Mouse (Mus musculus) heart, embryonic 13.5 days (tissue): ENCODE results near the gene Heca. TPM values are rescaled to one million over a fixed set of nuclear protein-coding genes. Genes with fewer than 3 reads are reported as not detected.

Experiments used
- ATAC-seq: fragments of 200-750 bp; cut with Nextera tagmentation; 2 replicates; pipeline ENCODE4 v1.8.0; 2017; ENCODE audit warnings: moderate TSS enrichment; ENCODE audit not compliant: insufficient number of reproducible peaks, low FRiP score, low TSS enrichment; ENCODE audit errors: extremely low read depth
- H3K27ac ChIP-seq: fragments of 300-500 bp; sonication (generic); replicated peaks from 2 replicates; pipeline ENCODE4 v1.5.1; 2015; ENCODE audit warnings: moderate library complexity, mild to moderate bottlenecking, inconsistent platforms
- H3K27me3 ChIP-seq: fragments of 300-500 bp; sonication (generic); replicated peaks from 2 replicates; pipeline ENCODE4 v1.6.1; 2015; ENCODE audit warnings: mild to moderate bottlenecking, inconsistent platforms
- H3K36me3 ChIP-seq: fragments of 300-500 bp; sonication (generic); 2 replicates; pipeline ENCODE4 v1.6.1; 2015; ENCODE audit warnings: mild to moderate bottlenecking, inconsistent platforms
- H3K4me1 ChIP-seq: fragments of 300-500 bp; sonication (generic); 2 replicates; pipeline ENCODE4 v1.6.1; 2015; ENCODE audit warnings: inconsistent platforms
- H3K4me2 ChIP-seq: fragments of 300-500 bp; sonication (generic); 2 replicates; pipeline ENCODE4 v1.6.1; 2015; ENCODE audit warnings: inconsistent platforms, mild to moderate bottlenecking, moderate library complexity
- H3K4me3 ChIP-seq: fragments of 300-500 bp; sonication (generic); 2 replicates; pipeline ENCODE4 v1.5.1; 2015; ENCODE audit warnings: moderate library complexity, mild to moderate bottlenecking, inconsistent platforms
- H3K9ac ChIP-seq: fragments of 300-500 bp; sonication (generic); 2 replicates; pipeline ENCODE4 v1.6.1; 2015; ENCODE audit warnings: inconsistent platforms, mild to moderate bottlenecking, moderate library complexity
- H3K9me3 ChIP-seq: fragments of 300-500 bp; sonication (generic); 2 replicates; pipeline ENCODE4 v1.6.1; 2016; ENCODE audit warnings: inconsistent platforms
- WGBS: fragments of 180-500 bp; shearing (Covaris S2); methylation state at CpG from one replicate; pipeline ENCODE4 v1.1.7; 2015; ENCODE audit warnings: mixed read lengths; 5-methylcytosine and 5-hydroxymethylcytosine counted together
- polyA plus RNA-seq: library from polyadenylated mRNA; unstranded; fragments of >200 nt; fragmentation: Nextera tagmentation; extraction: Ambion mirVana; gene quantifications from 2 replicates; pipeline ENCODE4 v1.2.1, GENCODE M21; 2015

Heca gene
- polyA plus RNA-seq, 1 experiment from 2014 or later: 3.5 TPM

DNA sequence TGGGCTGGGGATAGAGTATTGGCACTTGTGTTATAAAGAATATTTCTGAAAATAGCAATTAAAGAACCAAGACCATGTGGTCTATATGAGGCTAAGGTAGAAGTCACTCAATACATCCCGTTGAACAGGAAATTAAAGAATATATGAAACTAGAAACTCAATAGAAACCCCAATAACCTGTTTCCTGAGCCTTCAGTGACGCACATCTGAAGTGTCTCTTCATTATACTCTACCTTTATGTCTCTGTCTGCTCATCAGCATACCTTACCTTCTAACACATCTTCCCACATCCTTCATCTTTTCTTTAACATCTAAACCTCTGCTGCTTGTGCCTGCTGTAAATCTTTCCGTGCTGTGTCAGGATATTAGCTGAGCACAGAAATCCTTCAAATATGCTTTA lies 67.8 kb downstream of the Heca start:
- no peaks in the 10 kb centered on the region for H3K27me3 ChIP-seq
- WGBS: 84% methylated on average over 3 of the region's 3 CpGs
- no peak overlapping the region for H3K9ac ChIP-seq
- peaks cover 4% of the 10 kb centered on the region; the same call in 1 of the 2 replicates for H3K4me1 ChIP-seq
- no peaks in the 10 kb centered on the region for H3K36me3 ChIP-seq
- H3K9me3 ChIP-seq: no peaks in the 10 kb centered on the region
- H3K4me2 ChIP-seq: no peak overlapping the region
- no peak for ATAC-seq
- H3K27ac ChIP-seq: no peak overlapping the region
- H3K4me3 ChIP-seq: no peak overlapping the region

DNA sequence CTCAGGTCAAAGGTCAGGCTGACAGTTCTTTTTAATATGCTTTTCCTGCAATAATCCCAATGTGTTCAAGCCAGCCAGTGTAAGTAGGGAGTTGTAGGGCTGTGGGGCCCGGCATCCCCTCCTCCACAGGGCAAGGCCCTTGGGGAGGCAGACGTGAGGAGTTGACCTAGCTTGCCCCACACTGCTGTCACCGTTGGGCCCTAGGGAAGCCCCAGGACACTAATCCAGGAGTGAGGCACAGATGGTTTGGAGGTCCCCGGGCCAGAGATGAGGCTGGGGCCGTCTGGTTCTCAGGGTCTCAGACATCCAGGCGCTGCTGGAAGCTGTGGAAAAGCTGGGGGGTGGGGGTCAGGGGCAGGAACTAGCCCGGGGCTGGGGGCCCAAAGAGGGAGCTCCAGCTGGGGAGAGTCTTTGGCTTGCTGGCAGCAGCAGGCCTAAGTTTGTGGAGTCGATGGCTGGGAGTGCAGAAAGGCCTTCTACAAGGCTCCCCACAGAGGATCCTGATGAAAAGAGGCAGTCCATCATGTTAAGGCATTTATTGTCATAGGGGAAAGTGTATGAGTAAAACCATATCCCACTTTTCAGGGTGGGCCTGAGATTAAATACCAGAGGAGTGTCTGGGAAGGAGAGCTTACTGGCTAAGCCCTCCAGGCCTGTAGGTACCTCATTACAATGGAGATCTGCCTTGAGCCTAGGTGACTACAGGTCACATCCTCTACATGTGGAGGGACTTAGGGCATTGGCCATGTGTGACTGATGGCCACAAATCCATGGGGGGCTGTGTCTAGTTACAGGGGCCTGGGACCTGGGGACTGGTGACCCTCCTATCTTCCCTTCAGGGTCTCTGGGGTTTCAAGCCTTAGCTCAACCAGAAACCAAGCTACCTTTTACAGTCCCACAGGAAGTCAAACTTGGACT lies 69.6 kb downstream of the Heca start:
- no peaks in the 10 kb centered on the region for H3K27me3 ChIP-seq
- WGBS: 34% methylated on average over 8 of the region's 8 CpGs
- no peak overlapping the region for H3K27ac ChIP-seq
- no peak for ATAC-seq
- no peak overlapping the region for H3K4me3 ChIP-seq
- no peak overlapping the region for H3K9ac ChIP-seq
- H3K36me3 ChIP-seq: no peaks in the 10 kb centered on the region
- no peak overlapping the region for H3K4me2 ChIP-seq
- no peaks in the 10 kb centered on the region for H3K9me3 ChIP-seq
- H3K4me1 ChIP-seq: peaks cover 4% of the 10 kb centered on the region; the same call in 1 of the 2 replicates

DNA sequence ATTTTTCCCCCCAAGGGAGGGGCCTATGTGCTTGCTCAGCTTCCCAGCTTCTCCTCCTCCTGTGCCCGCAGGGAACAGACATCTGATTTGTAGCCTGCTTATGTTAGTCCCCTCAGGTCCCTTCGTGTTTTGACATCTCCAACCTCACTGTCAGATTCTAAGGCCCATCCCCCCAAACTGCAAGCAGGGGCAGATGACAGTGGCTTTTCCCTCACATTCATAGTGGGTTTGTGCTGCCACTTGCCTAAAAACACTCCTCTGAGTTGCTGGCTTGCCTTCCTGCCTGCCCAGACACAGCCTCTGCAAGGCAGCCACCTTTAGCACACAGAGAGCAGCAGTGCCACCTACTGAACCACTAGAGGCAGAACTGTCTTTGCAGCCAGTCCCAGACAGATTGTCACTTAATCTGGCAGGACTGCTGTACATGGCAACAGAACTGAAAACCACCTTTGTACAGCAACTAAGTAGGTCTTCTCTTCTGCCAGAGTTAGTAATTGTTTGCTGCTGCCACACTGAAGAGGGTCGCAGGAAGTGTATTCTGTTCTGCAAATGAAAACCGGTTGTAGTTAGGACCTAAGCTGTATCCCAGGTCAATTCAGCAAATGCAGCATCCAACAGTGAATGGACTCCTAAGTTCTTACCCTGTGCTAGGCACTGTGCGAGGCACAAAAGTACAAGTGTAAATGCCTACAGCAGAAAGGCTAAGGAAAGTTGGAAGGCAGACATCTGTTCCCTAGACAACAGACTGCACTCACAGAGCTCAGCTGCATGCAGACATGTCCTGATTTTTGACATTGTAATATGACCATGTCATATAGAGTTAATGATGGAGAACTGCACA lies 77.8 kb downstream of the Heca start:
- Histone ChIP-seq H3K9me3 (no peaks in the 10 kb centered on the region), H3K27ac (no peak overlapping the region), H3K4me1 (no peaks in the 10 kb centered on the region), H3K4me3 (no peak overlapping the region), H3K36me3 (no peaks in the 10 kb centered on the region), H3K27me3 (no peaks in the 10 kb centered on the region), H3K4me2 (no peak overlapping the region), H3K9ac (no peak overlapping the region)
- 27% methylated on average over 5 of the region's 5 CpGs for WGBS
- ATAC-seq: no peak

DNA sequence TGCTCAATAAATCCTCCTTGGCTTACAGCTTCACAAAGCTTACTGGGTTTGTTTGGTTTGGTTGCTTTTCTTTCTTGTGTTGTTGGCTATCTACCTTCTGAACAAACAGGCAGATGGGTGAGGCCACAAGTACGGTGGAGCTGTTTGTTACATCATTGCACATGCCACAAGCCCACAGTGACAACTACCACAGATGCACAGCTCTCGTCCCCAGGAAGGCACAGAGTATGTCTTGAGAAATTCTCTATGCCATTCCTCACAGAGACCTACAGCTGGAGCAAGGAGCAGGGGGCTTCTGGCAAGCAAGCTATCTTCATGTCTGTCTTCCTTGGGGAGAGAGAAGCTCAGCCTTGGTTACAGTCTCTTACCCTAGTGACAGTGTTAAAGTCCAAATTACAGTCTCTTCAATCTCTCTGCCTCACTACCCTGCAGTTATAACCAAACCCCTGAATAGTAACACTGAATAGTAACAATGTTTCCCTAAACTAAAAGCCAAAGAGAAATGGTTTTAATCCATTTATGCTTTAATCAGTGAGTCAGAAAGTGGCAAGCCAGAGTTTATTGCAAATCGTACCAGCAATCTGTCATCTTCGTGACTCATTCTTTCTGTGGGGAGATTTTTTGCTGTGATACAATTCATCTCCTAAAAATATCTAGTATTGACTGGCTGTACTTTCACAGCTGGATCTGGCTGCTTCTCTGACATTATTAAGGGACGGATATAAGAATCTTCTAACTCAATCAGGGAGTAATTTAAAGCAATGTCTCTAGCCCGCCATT lies 87.0 kb downstream of the Heca start:
- WGBS: 68% methylated on average over 6 of the region's 6 CpGs

DNA sequence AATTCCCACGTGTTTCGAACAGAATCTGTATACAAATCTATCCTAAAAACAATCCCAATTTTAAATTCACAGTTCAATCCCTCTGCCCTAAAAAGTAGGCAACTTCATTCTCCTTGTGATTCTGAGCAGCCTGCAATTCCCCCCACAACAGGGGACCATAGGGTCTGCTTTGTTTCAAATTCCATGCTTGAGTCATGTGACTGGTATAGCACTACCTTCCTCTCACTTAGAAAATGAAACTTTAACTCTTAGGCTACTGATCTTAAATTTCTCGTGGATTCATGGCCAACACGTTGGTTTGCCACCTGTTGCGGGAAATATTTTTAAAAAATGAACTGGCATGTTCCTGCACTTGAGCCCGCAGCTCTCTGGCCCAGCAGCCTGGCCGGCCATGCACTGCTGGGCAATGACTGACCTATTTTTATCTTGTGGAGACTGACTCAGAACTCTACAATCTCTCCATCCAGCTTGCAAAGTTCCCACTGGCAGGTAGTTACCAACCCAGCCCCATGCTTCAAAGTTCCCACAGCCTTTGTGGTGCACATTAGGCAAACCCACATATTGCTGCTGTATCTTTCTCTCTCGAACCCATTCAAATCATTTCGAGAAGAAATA lies 90.1 kb downstream of the Heca start:
- Histone ChIP-seq H3K9me3 (no peaks in the 10 kb centered on the region), H3K4me3 (no peak overlapping the region), H3K27me3 (no peaks in the 10 kb centered on the region), H3K36me3 (no peaks in the 10 kb centered on the region), H3K4me2 (no peak overlapping the region), H3K9ac (no peak overlapping the region), H3K27ac (no peak overlapping the region), H3K4me1 (no peaks in the 10 kb centered on the region)
- 64% methylated on average over 9 of the region's 9 CpGs for WGBS
- no peak for ATAC-seq

More for the DNA sequence above, 87.0 kb downstream of the Heca start:
- Histone ChIP-seq H3K27ac (no peak overlapping the region), H3K9me3 (no peaks in the 10 kb centered on the region), H3K4me1 (no peaks in the 10 kb centered on the region), H3K4me3 (no peak overlapping the region), H3K9ac (no peak overlapping the region), H3K4me2 (no peak overlapping the region), H3K36me3 (no peaks in the 10 kb centered on the region), H3K27me3 (no peaks in the 10 kb centered on the region)
- ATAC-seq: no peak

DNA sequence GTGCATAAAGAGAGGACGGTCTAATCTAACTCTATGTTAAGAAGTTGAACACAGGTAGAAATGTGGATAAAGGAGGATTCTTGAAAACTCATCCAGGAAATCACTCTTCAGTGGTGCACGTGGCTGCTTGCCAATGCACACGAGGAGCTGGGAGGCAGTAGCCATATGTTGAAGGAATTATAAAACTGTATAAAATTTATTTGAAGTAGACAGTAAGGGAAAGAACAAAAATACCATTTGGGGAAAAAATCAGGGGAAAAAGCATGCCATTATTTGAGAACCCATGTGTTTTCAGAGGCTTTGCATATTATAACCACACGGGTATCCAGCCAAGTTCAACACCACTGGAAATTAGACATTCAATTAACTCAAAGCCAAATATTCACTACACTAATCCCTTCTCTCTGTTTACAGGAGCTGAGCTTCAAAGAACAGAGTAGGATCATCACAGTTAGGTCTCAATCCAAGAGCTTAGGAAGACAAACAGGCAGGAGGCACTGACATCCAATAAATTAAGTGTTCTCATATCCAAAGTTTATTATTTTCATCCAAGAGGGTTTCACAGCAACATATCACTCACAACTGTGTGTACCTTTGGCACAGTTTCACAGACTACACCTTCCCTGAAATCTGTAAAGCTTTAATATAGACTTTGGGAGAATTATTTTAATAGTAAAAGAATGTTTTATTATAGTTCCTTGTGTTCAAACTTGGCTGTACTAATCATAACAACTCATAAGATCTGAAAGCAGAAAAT lies 102.9 kb downstream of the Heca start:
- Histone ChIP-seq H3K4me1 (peaks cover under 1% of the 10 kb centered on the region), H3K4me2 (no peak overlapping the region), H3K27ac (no peak overlapping the region), H3K36me3 (peaks cover 43% of the 10 kb centered on the region), H3K4me3 (no peak overlapping the region), H3K27me3 (no peaks in the 10 kb centered on the region), H3K9ac (no peak overlapping the region), H3K9me3 (peaks cover 7% of the 10 kb centered on the region)
- 63% methylated on average over 4 of the region's 4 CpGs for WGBS
- ATAC-seq: no peak

DNA sequence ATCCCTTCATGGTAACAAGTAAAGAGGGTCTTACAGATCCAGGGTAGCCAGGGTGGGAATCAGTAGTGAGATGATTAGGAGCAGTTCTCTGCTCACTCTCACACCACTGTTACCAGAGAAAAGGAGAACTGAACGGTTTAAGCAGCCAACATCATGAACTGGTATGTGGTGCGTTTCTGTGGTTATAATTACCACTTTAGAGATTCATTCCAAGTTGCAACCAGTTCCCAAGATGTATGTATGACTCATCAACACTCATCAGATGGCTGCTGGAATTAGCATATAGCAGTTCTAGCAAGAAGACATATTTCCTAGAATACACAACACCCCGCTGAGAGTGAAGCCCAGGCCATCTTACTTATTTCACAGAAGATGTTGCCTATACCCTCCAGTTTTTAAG lies 105.8 kb downstream of the Heca start:
- ATAC-seq: no peak
- no peaks in the 10 kb centered on the region for H3K27me3 ChIP-seq
- peaks cover 50% of the 10 kb centered on the region for H3K36me3 ChIP-seq
- H3K4me2 ChIP-seq: no peak overlapping the region
- H3K9ac ChIP-seq: no peak overlapping the region
- no peaks in the 10 kb centered on the region for H3K4me1 ChIP-seq
- WGBS: 76% methylated on average over 3 of the region's 3 CpGs
- H3K9me3 ChIP-seq: peaks cover 1% of the 10 kb centered on the region
- no peak overlapping the region for H3K4me3 ChIP-seq
- no peak overlapping the region for H3K27ac ChIP-seq

DNA sequence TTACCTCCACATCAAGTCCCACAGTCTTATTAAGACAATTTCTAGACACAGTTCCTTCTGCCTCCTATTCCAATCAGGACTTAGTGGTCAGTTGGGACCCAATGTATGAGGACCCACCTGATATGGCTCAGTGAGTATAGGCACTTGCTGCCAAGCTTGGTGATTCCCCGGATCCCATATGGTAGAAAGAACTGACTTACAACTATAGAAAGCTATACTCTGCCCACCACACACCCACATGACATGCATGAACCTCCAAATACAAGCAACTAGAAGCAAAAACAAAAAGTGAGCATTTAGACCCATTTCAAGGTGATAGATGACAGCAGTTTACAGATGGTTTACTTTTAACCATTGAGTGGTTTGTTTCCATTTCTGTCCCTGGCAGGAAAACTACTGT lies 111.6 kb downstream of the Heca start:
- no peaks in the 10 kb centered on the region for H3K27me3 ChIP-seq
- no peak overlapping the region for H3K4me2 ChIP-seq
- 86% methylated on average over 1 of the region's 1 CpGs for WGBS
- H3K27ac ChIP-seq: no peak overlapping the region
- H3K36me3 ChIP-seq: peaks cover 62% of the 10 kb centered on the region
- no peak for ATAC-seq
- H3K4me3 ChIP-seq: no peak overlapping the region
- no peaks in the 10 kb centered on the region for H3K4me1 ChIP-seq
- no peak overlapping the region for H3K9ac ChIP-seq
- no peaks in the 10 kb centered on the region for H3K9me3 ChIP-seq

DNA sequence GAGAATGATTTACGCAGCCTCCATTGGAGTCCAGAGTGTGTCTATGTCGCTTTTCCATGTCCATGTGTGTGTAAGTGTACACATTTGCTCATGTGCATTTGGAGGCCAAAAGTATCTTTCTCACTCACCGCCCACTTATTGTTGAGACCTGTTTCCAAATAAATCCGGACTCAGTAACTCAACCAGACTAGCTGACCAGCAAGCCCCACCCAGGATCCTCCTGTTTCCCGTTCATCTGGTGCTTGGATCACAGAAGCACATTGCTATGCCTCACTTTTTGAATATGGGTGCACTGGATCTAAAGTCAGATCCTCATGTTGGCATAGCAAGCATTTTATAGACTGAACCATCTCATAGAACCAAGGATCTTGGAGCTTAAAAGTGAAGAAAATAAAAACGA lies 112.8 kb downstream of the Heca start:
- H3K9ac ChIP-seq: no peak overlapping the region
- no peak overlapping the region for H3K27ac ChIP-seq
- peaks cover 65% of the 10 kb centered on the region for H3K36me3 ChIP-seq
- 76% methylated on average over 6 of the region's 6 CpGs for WGBS
- H3K27me3 ChIP-seq: no peaks in the 10 kb centered on the region
- ATAC-seq: no peak
- no peak overlapping the region for H3K4me3 ChIP-seq
- H3K9me3 ChIP-seq: no peaks in the 10 kb centered on the region
- no peak overlapping the region for H3K4me2 ChIP-seq
- no peaks in the 10 kb centered on the region for H3K4me1 ChIP-seq

DNA sequence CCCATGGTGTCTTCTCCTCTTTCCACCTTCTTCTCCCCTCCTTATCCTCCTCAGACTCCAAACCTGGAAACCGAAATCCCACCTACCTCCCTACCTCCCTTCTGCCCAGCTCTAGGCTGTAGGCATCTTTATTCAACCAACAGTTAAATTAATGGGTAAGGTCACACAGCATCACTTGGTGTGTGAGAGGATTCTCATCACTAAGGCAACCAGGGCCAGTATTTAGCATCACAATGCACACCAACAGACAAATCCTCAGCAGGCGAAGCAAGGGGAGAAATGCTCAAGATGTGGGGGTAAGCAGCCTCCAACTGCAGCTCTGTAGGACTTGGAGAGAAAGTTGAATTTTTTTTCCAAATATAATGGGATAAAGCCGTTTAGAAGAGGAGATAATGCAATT lies 116.8 kb downstream of the Heca start:
- Histone ChIP-seq H3K4me2 (no peak overlapping the region), H3K9me3 (no peaks in the 10 kb centered on the region), H3K4me1 (no peaks in the 10 kb centered on the region), H3K9ac (no peak overlapping the region), H3K27ac (no peak overlapping the region), H3K36me3 (peaks cover 76% of the 10 kb centered on the region), H3K4me3 (no peak overlapping the region), H3K27me3 (no peaks in the 10 kb centered on the region)
- no peak for ATAC-seq
- WGBS: 57% methylated on average over 3 of the region's 3 CpGs
